Mouse (Mus musculus): ENCODE results near the gene Prkd3. TPM values are rescaled to one million over a fixed set of nuclear protein-coding genes. Genes with fewer than 3 reads are reported as not detected.

Prkd3 gene
- polyA plus RNA-seq, 1 experiment from 2014 or later = 19.7 TPM

DNA sequence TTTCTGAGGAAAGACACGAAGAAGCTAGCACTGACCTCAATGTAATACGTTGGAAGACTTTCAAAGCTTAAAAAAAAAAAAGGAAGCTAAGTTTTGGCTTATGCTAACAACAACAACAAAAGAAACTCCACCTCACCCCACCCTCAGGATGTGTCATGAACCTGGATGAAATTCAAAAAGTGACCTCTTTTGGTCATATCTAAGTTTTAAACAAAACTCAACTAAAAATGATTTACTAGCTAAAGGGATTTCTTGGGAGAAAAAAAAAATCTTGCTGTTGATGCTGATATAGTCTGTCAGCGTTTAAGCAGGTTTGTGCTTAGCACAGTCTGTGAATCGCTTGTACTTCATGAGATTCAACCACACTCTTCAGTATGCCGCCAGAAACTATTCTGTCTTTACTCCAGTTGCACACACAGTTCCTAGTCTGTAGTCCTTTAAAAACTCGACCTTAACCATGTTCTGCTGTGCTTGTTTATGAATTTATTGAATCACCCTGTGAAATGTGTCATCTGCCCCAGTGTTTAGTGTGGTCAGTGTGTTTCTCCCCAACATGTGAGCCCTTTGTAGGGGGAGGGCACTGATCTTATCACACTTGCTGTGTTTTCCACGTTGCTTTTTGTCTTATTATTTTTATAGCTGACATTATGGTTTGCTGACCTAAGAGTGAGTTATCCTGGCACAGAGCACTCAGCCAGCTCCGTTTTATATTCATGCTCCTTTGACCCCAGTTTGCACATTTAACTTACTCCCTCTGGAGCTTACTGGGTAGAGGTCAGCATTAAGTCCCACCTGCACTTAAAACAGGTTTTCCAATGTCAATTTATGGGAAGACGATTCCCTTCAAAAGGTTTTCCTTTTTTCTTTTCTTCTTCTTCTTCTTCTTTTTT lies 25.4 kb downstream of the Prkd3 start:
- Histone ChIP-seq H3K9ac (replicated peaks; ENCODE audit: low read length) (no peak overlapping the region), H3K27ac (replicated peaks; ENCODE audit: low read depth, low read length) (no peak overlapping the region), H3K4me3 (replicated peaks; ENCODE audit: low read depth, low read length) (no peak overlapping the region), H3K4me1 (ENCODE audit: control insufficient read depth, insufficient read depth, low read length) (no peaks in the 10 kb centered on the region), H3K27me3 (ENCODE audit: control insufficient read depth, insufficient read depth, low read length) (no peaks in the 10 kb centered on the region), H3K9me3 (ENCODE audit: control insufficient read depth, low read length) (no peaks in the 10 kb centered on the region), H3K36me3 (ENCODE audit: control insufficient read depth, insufficient read depth, low read length) (no peaks in the 10 kb centered on the region), H3K4me2 (ENCODE audit: low read length) (no peak overlapping the region)
- DNase-seq (no peak), ATAC-seq (ENCODE audit: low FRiP score, low TSS enrichment) (no peak)
- 85% methylated on average over 9 of the region's 9 CpGs for WGBS

DNA sequence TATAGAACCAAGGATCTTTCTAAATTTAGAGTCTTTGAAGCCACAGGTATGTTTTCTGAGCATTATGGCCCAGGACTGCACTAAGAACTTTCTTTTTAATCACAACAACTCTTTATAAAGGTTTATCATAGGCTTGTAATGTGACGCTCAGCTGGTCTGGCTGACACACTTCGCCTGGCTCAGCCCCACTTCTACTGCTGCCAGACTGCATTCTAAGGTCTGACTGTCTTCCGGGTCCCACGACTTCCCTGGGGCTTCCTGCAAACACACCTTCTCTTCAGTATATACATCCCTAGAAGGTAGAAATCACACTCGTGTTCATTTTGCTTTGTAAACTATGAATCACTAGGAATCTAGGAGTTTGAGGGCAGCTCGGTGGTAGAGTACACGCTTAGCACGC lies 26.2 kb downstream of the Prkd3 start:
- H3K4me3 ChIP-seq (replicated peaks; ENCODE audit: low read depth, low read length) = no peak overlapping the region
- no peaks in the 10 kb centered on the region for H3K27me3 ChIP-seq (ENCODE audit: control insufficient read depth, insufficient read depth, low read length)
- no peaks in the 10 kb centered on the region for H3K4me1 ChIP-seq (ENCODE audit: control insufficient read depth, insufficient read depth, low read length)
- no peak overlapping the region for H3K27ac ChIP-seq (replicated peaks; ENCODE audit: low read depth, low read length)
- WGBS = 93% methylated on average over 8 of the region's 8 CpGs
- no peaks in the 10 kb centered on the region for H3K36me3 ChIP-seq (ENCODE audit: control insufficient read depth, insufficient read depth, low read length)
- DNase-seq = no peak
- no peaks in the 10 kb centered on the region for H3K9me3 ChIP-seq (ENCODE audit: control insufficient read depth, low read length)
- H3K4me2 ChIP-seq (ENCODE audit: low read length) = no peak overlapping the region
- no peak for ATAC-seq (ENCODE audit: low FRiP score, low TSS enrichment)
- H3K9ac ChIP-seq (replicated peaks; ENCODE audit: low read length) = no peak overlapping the region

- no peaks in the 10 kb centered on the region for H3K4me1 ChIP-seq (ENCODE audit: control insufficient read depth, insufficient read depth, low read length)
- DNase-seq = no peak
- H3K27ac ChIP-seq (replicated peaks; ENCODE audit: low read depth, low read length) = no peak overlapping the region
- H3K36me3 ChIP-seq (ENCODE audit: control insufficient read depth, insufficient read depth, low read length) = no peaks in the 10 kb centered on the region
- ATAC-seq (ENCODE audit: low FRiP score, low TSS enrichment) = no peak
- H3K9ac ChIP-seq (replicated peaks; ENCODE audit: low read length) = no peak overlapping the region
- H3K4me2 ChIP-seq (ENCODE audit: low read length) = no peak overlapping the region
- no peak overlapping the region for H3K4me3 ChIP-seq (replicated peaks; ENCODE audit: low read depth, low read length)
- WGBS = 60% methylated on average over 2 of the region's 2 CpGs
- no peaks in the 10 kb centered on the region for H3K9me3 ChIP-seq (ENCODE audit: control insufficient read depth, low read length)
- no peaks in the 10 kb centered on the region for H3K27me3 ChIP-seq (ENCODE audit: control insufficient read depth, insufficient read depth, low read length)
Measured at GRCm38 (mm10) chr17:78993670-78994069, 26.9 kb downstream of the Prkd3 start.

GRCm38 (mm10) chr17:78992303-78993027 lies 28.2 kb downstream of the Prkd3 start:
- Histone ChIP-seq H3K27me3 (ENCODE audit: control insufficient read depth, insufficient read depth, low read length) (no peaks in the 10 kb centered on the region), H3K4me3 (replicated peaks; ENCODE audit: low read depth, low read length) (no peak overlapping the region), H3K4me1 (ENCODE audit: control insufficient read depth, insufficient read depth, low read length) (no peaks in the 10 kb centered on the region), H3K9ac (replicated peaks; ENCODE audit: low read length) (no peak overlapping the region), H3K9me3 (ENCODE audit: control insufficient read depth, low read length) (no peaks in the 10 kb centered on the region), H3K4me2 (ENCODE audit: low read length) (no peak overlapping the region), H3K27ac (replicated peaks; ENCODE audit: low read depth, low read length) (no peak overlapping the region), H3K36me3 (ENCODE audit: control insufficient read depth, insufficient read depth, low read length) (no peaks in the 10 kb centered on the region)
- 85% methylated on average over 9 of the region's 9 CpGs for WGBS
- DNase-seq = no peak
- ATAC-seq (ENCODE audit: low FRiP score, low TSS enrichment) = no peak

DNA sequence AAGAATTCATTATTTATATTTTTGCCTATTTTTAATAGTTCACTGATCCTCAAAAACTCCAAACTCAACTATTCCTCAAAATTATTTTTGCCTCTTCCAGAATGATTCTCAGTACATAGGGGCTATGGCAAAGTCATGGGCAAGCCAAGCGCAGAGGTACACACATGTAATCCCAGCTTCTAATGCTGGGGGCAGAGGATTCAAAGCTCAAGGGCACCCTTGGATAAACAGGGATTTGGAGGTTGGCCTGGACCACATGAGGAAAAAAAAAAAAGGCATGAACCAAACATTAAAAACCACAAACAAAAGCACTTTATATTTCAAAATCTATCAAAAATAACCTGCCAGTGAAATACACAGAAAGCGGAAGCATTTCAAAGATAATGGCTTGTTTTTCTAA lies 29.1 kb downstream of the Prkd3 start:
- DNase-seq (no peak), ATAC-seq (ENCODE audit: low FRiP score, low TSS enrichment) (no peak)
- Histone ChIP-seq H3K9ac (replicated peaks; ENCODE audit: low read length) (no peak overlapping the region), H3K27me3 (ENCODE audit: control insufficient read depth, insufficient read depth, low read length) (no peaks in the 10 kb centered on the region), H3K36me3 (ENCODE audit: control insufficient read depth, insufficient read depth, low read length) (no peaks in the 10 kb centered on the region), H3K27ac (replicated peaks; ENCODE audit: low read depth, low read length) (no peak overlapping the region), H3K9me3 (ENCODE audit: control insufficient read depth, low read length) (no peaks in the 10 kb centered on the region), H3K4me1 (ENCODE audit: control insufficient read depth, insufficient read depth, low read length) (no peaks in the 10 kb centered on the region), H3K4me2 (ENCODE audit: low read length) (no peak overlapping the region), H3K4me3 (replicated peaks; ENCODE audit: low read depth, low read length) (no peak overlapping the region)
- 98% methylated on average over 2 of the region's 2 CpGs for WGBS

DNA sequence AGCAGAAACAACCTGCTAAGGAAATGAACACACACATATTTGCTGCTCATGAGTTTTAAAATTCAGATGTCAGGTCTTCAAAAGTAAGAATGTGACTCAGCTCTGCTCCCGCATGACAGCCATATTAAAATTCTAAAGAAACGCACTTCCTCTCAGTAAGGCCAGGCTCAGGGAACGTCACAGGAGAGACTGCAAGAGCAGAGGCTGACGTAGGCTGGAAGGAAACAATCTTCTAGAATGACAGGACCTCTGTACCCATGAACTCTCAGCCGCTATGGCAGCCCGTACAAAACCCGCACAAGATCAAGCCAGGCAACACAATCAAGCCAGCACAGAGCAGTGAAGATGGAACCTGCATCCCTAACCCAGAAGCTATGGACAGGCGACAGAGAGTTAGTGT lies 31.6 kb downstream of the Prkd3 start:
- no peaks in the 10 kb centered on the region for H3K9me3 ChIP-seq (ENCODE audit: control insufficient read depth, low read length)
- H3K36me3 ChIP-seq (ENCODE audit: control insufficient read depth, insufficient read depth, low read length) = no peaks in the 10 kb centered on the region
- H3K27ac ChIP-seq (replicated peaks; ENCODE audit: low read depth, low read length) = no peak overlapping the region
- WGBS = 84% methylated on average over 8 of the region's 8 CpGs
- no peak overlapping the region for H3K4me3 ChIP-seq (replicated peaks; ENCODE audit: low read depth, low read length)
- H3K4me2 ChIP-seq (ENCODE audit: low read length) = no peak overlapping the region
- DNase-seq (no peak), ATAC-seq (ENCODE audit: low FRiP score, low TSS enrichment) (no peak)
- H3K27me3 ChIP-seq (ENCODE audit: control insufficient read depth, insufficient read depth, low read length) = no peaks in the 10 kb centered on the region
- H3K9ac ChIP-seq (replicated peaks; ENCODE audit: low read length) = no peak overlapping the region
- no peaks in the 10 kb centered on the region for H3K4me1 ChIP-seq (ENCODE audit: control insufficient read depth, insufficient read depth, low read length)

GRCm38 (mm10) chr17:78983736-78984135 lies 36.9 kb downstream of the Prkd3 start:
- ATAC-seq (ENCODE audit: low FRiP score, low TSS enrichment) = no peak
- H3K36me3 ChIP-seq (ENCODE audit: control insufficient read depth, insufficient read depth, low read length) = peaks cover 10% of the 10 kb centered on the region; the same call in 1 of the 2 replicates

GRCm38 (mm10) chr17:78983166-78983565 lies 37.5 kb downstream of the Prkd3 start:
- ATAC-seq (ENCODE audit: low FRiP score, low TSS enrichment) (no peak), DNase-seq (peak; percentile 7)
- H3K9ac ChIP-seq (replicated peaks; ENCODE audit: low read length) = no peak overlapping the region
- no peak overlapping the region for H3K27ac ChIP-seq (replicated peaks; ENCODE audit: low read depth, low read length)
- peaks cover 10% of the 10 kb centered on the region; the same call in 1 of the 2 replicates for H3K36me3 ChIP-seq (ENCODE audit: control insufficient read depth, insufficient read depth, low read length)
- H3K27me3 ChIP-seq (ENCODE audit: control insufficient read depth, insufficient read depth, low read length) = no peaks in the 10 kb centered on the region
- 96% methylated on average over 8 of the region's 8 CpGs for WGBS
- no peaks in the 10 kb centered on the region for H3K9me3 ChIP-seq (ENCODE audit: control insufficient read depth, low read length)
- no peaks in the 10 kb centered on the region for H3K4me1 ChIP-seq (ENCODE audit: control insufficient read depth, insufficient read depth, low read length)
- H3K4me3 ChIP-seq (replicated peaks; ENCODE audit: low read depth, low read length) = no peak overlapping the region
- no peak overlapping the region for H3K4me2 ChIP-seq (ENCODE audit: low read length)

More at GRCm38 (mm10) chr17:78983736-78984135, 36.9 kb downstream of the Prkd3 start:
- WGBS = 94% methylated on average over 3 of the region's 3 CpGs
- no peaks in the 10 kb centered on the region for H3K4me1 ChIP-seq (ENCODE audit: control insufficient read depth, insufficient read depth, low read length)
- no peak for DNase-seq
- H3K27ac ChIP-seq (replicated peaks; ENCODE audit: low read depth, low read length) = no peak overlapping the region
- H3K4me2 ChIP-seq (ENCODE audit: low read length) = no peak overlapping the region
- H3K4me3 ChIP-seq (replicated peaks; ENCODE audit: low read depth, low read length) = no peak overlapping the region
- no peaks in the 10 kb centered on the region for H3K9me3 ChIP-seq (ENCODE audit: control insufficient read depth, low read length)
- no peak overlapping the region for H3K9ac ChIP-seq (replicated peaks; ENCODE audit: low read length)
- H3K27me3 ChIP-seq (ENCODE audit: control insufficient read depth, insufficient read depth, low read length) = no peaks in the 10 kb centered on the region
